Mouse (Mus musculus) liver, embryonic 18 days (tissue): Measurements from ENCODE around the gene Igdcc3. TPM values are rescaled to one million over a fixed set of nuclear protein-coding genes. Genes with fewer than 3 reads are reported as not detected.

Experiments
- polyA plus RNA-seq: library from polyadenylated mRNA; depleted of rRNA; stranded (reverse); fragments of >200 nt; gene quantifications from 2 replicates; pipeline ENCODE4 v1.2.3, GENCODE M21; 2012; rRNA removed

Igdcc3 gene
- 0.01 TPM in 1 of 2 replicates, not detected in the other for polyA plus RNA-seq

DNA sequence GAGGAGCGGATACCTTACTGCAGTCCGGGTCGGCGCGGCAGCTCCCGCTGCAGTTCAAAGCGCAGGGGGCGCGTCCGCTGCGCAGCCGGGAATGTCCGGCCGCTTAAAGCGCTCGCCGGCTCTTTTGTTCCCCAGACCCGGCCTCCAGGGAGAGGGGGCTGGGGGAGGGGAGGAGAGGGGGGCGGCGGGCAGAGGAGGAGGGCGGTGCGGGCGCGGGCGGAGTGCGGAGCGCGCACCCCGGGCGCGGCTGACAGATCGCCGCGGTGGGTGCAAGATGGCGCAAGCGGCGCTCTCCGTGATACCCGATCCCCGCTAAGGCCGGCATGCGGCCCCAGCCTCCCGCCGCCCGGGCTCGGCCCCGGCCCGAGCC lies at the start of gene Igdcc3:
Gene Igdcc3, plus strand, starts transcription at position 254 of the 370 bp plus-strand sequence.

DNA sequence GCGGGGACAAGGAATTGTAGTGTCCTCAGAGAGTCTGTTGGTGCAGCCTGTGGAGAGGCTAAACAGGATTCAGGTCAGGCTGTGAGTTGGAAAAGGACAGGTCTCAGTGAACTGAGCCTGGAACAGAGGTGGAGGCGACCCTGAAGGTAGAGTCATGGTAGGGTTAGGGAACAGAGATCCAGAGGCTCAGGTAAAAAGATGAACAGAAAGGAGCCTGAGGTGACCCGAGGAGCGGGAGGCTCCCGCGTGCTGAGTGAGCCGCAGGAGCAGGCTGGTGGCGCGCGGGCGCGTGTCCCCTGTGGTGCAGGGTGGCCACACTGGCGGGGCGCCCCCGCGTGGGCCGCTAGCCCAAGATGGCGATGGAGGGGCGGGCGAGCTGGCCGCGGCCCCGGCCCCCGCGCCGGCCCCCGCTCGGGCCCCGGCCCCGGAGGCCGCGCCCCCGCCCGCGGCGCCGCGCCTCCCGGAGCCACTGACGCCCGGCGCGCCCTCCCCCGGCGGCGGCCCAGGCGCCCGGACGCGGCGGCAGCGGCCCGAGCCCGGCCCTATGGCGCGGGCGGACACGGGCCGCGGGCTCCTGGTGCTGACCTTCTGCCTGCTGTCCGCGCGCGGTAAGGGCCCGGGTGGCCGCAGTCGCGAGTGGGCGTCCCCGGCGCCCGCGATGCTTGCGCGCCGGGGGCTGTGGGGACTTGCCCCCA lies 39.9 kb upstream of the Igdcc3 start, which contains the start of gene Igdcc4:
Gene Igdcc4, plus strand, starts transcription at position 496 of the 695 bp plus-strand sequence.

DNA sequence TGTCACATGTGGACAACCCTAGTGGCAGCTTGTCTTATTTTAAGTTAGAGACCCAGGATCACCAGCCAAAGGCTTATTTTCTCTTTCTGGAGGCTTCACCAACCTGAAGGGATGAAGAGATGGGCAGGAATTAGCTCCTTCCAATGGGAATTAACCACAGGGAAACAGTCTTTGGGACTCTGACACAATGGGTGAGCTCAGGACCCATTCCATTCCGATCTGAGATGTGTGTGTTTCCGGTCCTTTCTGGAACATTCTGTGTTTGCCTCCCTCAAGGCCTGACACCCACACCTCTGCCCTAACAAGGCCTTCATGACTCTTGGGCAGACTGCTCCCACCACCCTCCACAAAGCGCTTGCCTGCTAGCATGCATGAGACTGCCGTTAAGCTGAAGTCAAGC lies 54.1 kb downstream of the Igdcc3 start, which contains the start of gene Parp16:
Gene Parp16, plus strand, starts transcription at position 301 of the 400 bp plus-strand sequence.

Other genes with a start within 250 kb of the Igdcc3 start
- gene Slc24a1, start 189.6 kb upstream of the Igdcc3 start, polyA plus RNA-seq: 0.03 and 0.10 TPM in 2 replicates
- gene Ints14, start 180.3 kb upstream of the Igdcc3 start, polyA plus RNA-seq: 10.0 and 10.8 TPM in 2 replicates
- gene Hacd3, start 119.5 kb upstream of the Igdcc3 start, polyA plus RNA-seq: 70.8 and 74.6 TPM in 2 replicates
- 16.5 and 17.9 TPM in 2 replicates for gene Dpp8, start 108.8 kb upstream of the Igdcc3 start, polyA plus RNA-seq
- 7.5 and 9.7 TPM in 2 replicates for gene Igdcc4, start 39.7 kb upstream of the Igdcc3 start, polyA plus RNA-seq
- 5.3 and 5.4 TPM in 2 replicates for gene Parp16, start 54.2 kb downstream of the Igdcc3 start, polyA plus RNA-seq
- gene Cilp, start 124.0 kb downstream of the Igdcc3 start, polyA plus RNA-seq: 0.02 and 0.03 TPM in 2 replicates
- gene Clpx, start 153.1 kb downstream of the Igdcc3 start, polyA plus RNA-seq: 43.5 and 44.4 TPM in 2 replicates
- 3.8 and 4.5 TPM in 2 replicates for gene Pdcd7, start 204.9 kb downstream of the Igdcc3 start, polyA plus RNA-seq
- gene Ubap1l, start 219.9 kb downstream of the Igdcc3 start, polyA plus RNA-seq: 0.05 and 0.06 TPM in 2 replicates